Mouse (Mus musculus): ENCODE results near the gene Commd8. TPM values are rescaled to one million over a fixed set of nuclear protein-coding genes. Genes with fewer than 3 reads are reported as not detected.

Commd8 gene
- polyA plus RNA-seq, 1 experiment from 2014 or later, result 79.2 TPM

GRCm38 (mm10) chr5:72191932-72192331 is 23.9 kb upstream of the Commd8 start:
- no peaks in the 10 kb centered on the region for H3K27me3 ChIP-seq (replicated peaks)
- H3K36me3 ChIP-seq, result no peaks in the 10 kb centered on the region
- H3K4me2 ChIP-seq, result no peak overlapping the region
- 69% methylated on average over 5 of the region's 5 CpGs for WGBS (ENCODE audit: insufficient replicate concordance)
- no peaks in the 10 kb centered on the region for H3K9me3 ChIP-seq (replicated peaks)
- no peak overlapping the region for H3K4me3 ChIP-seq
- no peak for ATAC-seq
- no peak overlapping the region for H3K9ac ChIP-seq
- no peak overlapping the region for H3K27ac ChIP-seq
- H3K4me1 ChIP-seq, result no peaks in the 10 kb centered on the region

DNA sequence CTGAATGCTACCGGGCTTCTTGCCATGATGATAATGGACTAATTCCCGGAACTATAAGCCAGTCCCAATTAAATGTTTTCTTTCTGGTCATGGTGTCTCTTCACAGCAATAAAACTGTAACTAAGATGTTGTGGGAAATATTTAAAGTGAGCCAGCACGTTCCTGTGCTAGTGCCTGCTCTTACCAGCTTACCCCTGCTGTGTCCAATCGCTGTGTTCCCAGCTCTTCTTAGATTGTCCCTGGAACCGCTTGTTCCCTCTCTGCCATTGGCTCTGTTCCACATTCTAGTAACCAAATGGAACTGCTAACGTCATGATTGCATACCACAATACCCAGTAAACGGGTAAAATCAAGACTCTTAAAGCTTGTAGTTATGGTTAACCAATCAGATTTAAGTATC is 23.2 kb upstream of the Commd8 start:
- Histone ChIP-seq H3K27ac (no peak overlapping the region), H3K36me3 (no peaks in the 10 kb centered on the region), H3K9ac (no peak overlapping the region), H3K4me1 (peaks cover 3% of the 10 kb centered on the region), H3K4me2 (no peak overlapping the region), H3K4me3 (no peak overlapping the region), H3K27me3 (replicated peaks) (no peaks in the 10 kb centered on the region), H3K9me3 (replicated peaks) (no peaks in the 10 kb centered on the region)
- WGBS (ENCODE audit: insufficient replicate concordance), result 77% methylated on average over 7 of the region's 7 CpGs
- no peak for ATAC-seq

- ATAC-seq, result peak; percentile 71
- Histone ChIP-seq H3K4me3 (peak overlapping the region; percentile 42), H3K4me2 (peak overlapping the region; percentile 71), H3K36me3 (no peaks in the 10 kb centered on the region), H3K4me1 (peaks cover 61% of the 10 kb centered on the region), H3K27me3 (replicated peaks) (no peaks in the 10 kb centered on the region), H3K27ac (peak overlapping the region; percentile 88), H3K9ac (peak overlapping the region; percentile 57), H3K9me3 (replicated peaks) (no peaks in the 10 kb centered on the region)
- WGBS (ENCODE audit: insufficient replicate concordance), result 37% methylated on average over 12 of the region's 13 CpGs
Observed at GRCm38 (mm10) chr5:72184437-72185100, 16.6 kb upstream of the Commd8 start.

DNA sequence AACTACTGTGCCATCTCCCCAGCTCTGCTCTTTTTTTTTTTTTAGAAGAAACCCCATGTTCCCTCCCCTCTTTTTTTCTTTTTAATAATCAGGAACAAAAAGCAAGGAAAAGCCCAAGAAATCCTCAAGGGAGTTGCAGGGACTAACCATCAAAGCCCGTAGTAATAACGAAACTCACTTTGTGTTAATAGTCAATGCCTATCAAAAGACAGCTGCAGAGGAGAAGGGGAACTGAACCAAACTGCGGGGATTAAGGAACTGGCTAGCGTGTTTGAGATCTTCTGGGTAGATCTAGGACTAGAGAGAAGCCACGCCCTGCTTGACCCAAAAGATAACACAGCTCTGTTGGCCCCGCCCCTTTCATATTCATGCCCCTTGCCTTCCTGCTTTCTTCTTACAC is 15.9 kb upstream of the Commd8 start:
- Histone ChIP-seq H3K27ac (peak overlapping the region; percentile 88), H3K27me3 (replicated peaks) (no peaks in the 10 kb centered on the region), H3K9me3 (replicated peaks) (no peaks in the 10 kb centered on the region), H3K4me2 (peak overlapping the region; percentile 71), H3K4me3 (peak overlapping the region; percentile 42), H3K9ac (peak overlapping the region; percentile 57; the same call in 1 of the 2 replicates), H3K4me1 (peaks cover 61% of the 10 kb centered on the region), H3K36me3 (no peaks in the 10 kb centered on the region)
- ATAC-seq, result peak; percentile 75
- 16% methylated on average over 6 of the region's 6 CpGs for WGBS (ENCODE audit: insufficient replicate concordance)

DNA sequence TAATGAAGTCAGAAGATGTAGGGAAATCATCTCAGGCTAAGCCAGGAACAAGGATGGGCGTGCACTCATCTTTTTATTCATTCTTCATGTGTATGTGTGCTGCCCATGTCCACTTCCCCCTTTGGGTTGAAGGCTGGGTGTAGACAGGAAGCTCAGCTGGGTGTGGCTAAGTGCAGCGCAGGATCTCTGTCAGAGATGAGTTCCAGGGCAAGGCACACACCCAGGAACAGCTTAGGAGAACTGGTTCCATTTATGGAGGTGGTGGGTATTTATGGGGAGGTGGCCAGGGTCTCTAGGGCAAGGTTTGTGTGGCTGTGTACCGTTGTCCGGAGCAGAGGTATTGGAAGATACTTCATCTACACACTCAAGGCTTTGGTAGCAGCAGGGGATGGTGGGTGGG is 14.8 kb upstream of the Commd8 start:
- no peaks in the 10 kb centered on the region for H3K9me3 ChIP-seq (replicated peaks)
- no peaks in the 10 kb centered on the region for H3K36me3 ChIP-seq
- peak overlapping the region; percentile 57; the same call in 1 of the 2 replicates for H3K9ac ChIP-seq
- peak overlapping the region; percentile 88 for H3K27ac ChIP-seq
- H3K4me2 ChIP-seq, result peak overlapping the region; percentile 71
- peak; percentile 81 for ATAC-seq
- 39% methylated on average over 4 of the region's 4 CpGs for WGBS (ENCODE audit: insufficient replicate concordance)
- H3K4me3 ChIP-seq, result 0 out of 2 replicates have a peak overlapping the region, but pooled peaks have one; percentile 1
- H3K4me1 ChIP-seq, result peaks cover 61% of the 10 kb centered on the region
- no peaks in the 10 kb centered on the region for H3K27me3 ChIP-seq (replicated peaks)

DNA sequence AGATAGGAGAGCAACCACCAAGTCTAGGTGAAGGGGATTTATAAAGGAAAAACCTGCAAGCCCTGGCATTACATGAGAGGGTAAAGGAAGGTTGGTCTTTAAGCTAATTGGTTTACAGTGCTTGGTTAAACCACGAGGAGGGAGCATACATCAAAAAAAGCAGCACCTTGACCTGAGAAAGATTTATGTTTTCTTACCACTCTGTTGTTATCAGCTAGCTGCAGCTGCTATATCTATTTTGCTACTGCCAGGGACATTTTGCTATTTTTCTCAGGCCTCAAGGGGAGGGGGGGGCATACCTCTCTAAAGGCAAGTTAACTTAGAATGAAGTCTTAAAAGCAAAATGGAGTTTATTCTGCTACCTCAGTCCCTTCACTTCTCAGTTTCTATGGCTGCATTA is 13.2 kb upstream of the Commd8 start:
- H3K4me2 ChIP-seq, result peak overlapping the region; percentile 22; the same call in 1 of the 2 replicates
- peak overlapping the region; percentile 88 for H3K27ac ChIP-seq
- 0% methylated on average over 1 of the region's 1 CpGs for WGBS (ENCODE audit: insufficient replicate concordance)
- no peaks in the 10 kb centered on the region for H3K9me3 ChIP-seq (replicated peaks)
- ATAC-seq, result peak; percentile 60
- H3K4me1 ChIP-seq, result peaks cover 58% of the 10 kb centered on the region
- no peaks in the 10 kb centered on the region for H3K36me3 ChIP-seq
- no peaks in the 10 kb centered on the region for H3K27me3 ChIP-seq (replicated peaks)
- H3K4me3 ChIP-seq, result no peak overlapping the region
- H3K9ac ChIP-seq, result peak overlapping the region; percentile 40; the same call in 1 of the 2 replicates

DNA sequence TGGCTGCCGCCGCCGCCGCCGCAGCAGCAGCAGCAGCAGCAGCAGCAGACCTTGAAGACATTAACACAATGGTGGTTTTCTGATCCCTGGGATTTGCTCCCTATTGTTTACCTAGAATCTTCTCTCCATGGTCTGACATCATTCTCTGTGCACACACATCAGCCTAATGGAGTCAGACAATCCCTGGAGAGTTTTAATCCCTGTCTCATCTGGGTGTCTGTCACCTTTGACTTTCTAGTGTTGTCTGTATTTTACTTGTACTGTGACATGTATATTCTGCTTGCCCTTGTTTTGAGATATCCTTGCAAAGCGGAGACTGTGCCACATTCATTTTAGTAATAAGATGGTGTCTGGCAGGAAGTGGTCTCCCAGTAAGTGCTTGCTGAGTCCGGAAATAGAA is 7.5 kb upstream of the Commd8 start:
- Histone ChIP-seq H3K27me3 (replicated peaks) (no peaks in the 10 kb centered on the region), H3K4me3 (no peak overlapping the region), H3K4me2 (no peak overlapping the region), H3K4me1 (peaks cover 6% of the 10 kb centered on the region), H3K9me3 (replicated peaks) (no peaks in the 10 kb centered on the region), H3K27ac (no peak overlapping the region), H3K9ac (no peak overlapping the region), H3K36me3 (no peaks in the 10 kb centered on the region)
- ATAC-seq, result no peak
- 50% methylated on average over 7 of the region's 7 CpGs for WGBS (ENCODE audit: insufficient replicate concordance)

DNA sequence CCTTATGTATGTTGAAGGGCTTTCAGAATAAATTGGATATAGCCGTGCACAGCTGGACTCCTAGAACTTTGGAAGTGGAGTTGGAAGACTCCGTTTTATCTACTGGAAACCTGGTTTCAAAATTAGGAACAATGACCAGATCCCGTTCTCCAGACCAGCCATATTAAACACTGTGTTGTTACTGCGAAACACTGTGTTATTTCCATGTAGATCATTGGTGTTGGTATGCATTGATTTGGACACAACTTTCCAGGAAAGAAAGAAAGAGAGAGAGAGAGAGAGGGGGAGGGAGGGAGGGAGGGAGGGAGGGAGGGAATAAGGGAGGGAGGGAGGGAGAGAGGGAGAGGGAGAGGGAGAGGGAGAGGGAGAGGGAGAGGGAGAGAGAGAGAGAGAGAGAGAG is 7.1 kb upstream of the Commd8 start:
- Histone ChIP-seq H3K4me1 (peaks cover 5% of the 10 kb centered on the region; the same call in 1 of the 2 replicates), H3K4me2 (no peak overlapping the region), H3K9ac (no peak overlapping the region), H3K4me3 (no peak overlapping the region), H3K27ac (no peak overlapping the region), H3K36me3 (no peaks in the 10 kb centered on the region), H3K27me3 (replicated peaks) (no peaks in the 10 kb centered on the region), H3K9me3 (replicated peaks) (no peaks in the 10 kb centered on the region)
- no peak for ATAC-seq
- WGBS (ENCODE audit: insufficient replicate concordance), result 66% methylated on average over 4 of the region's 4 CpGs

- WGBS (ENCODE audit: insufficient replicate concordance), result 41% methylated on average over 1 of the region's 1 CpGs
Observed at GRCm38 (mm10) chr5:72173521-72173920, 5.5 kb upstream of the Commd8 start.

GRCm38 (mm10) chr5:72172675-72173074 is 4.7 kb upstream of the Commd8 start:
- whole genome bisulfite sequencing (ENCODE audit: insufficient replicate concordance), result 26% methylated on average over 3 of the region's 3 CpGs
- H3K9me3 ChIP-seq (replicated peaks), result no peaks in the 10 kb centered on the region
- H3K9ac ChIP-seq, result no peak overlapping the region
- H3K4me1 ChIP-seq, result peaks cover 10% of the 10 kb centered on the region; the same call in 1 of the 2 replicates
- no peak overlapping the region for H3K27ac ChIP-seq
- H3K36me3 ChIP-seq, result no peaks in the 10 kb centered on the region
- no peaks in the 10 kb centered on the region for H3K27me3 ChIP-seq (replicated peaks)
- ATAC-seq, result no peak
- H3K4me2 ChIP-seq, result no peak overlapping the region
- no peak overlapping the region for H3K4me3 ChIP-seq

More at GRCm38 (mm10) chr5:72173521-72173920, 5.5 kb upstream of the Commd8 start:
- Histone ChIP-seq H3K4me2 (no peak overlapping the region), H3K4me3 (no peak overlapping the region), H3K4me1 (peaks cover 6% of the 10 kb centered on the region; the same call in 1 of the 2 replicates), H3K27me3 (replicated peaks) (no peaks in the 10 kb centered on the region), H3K27ac (no peak overlapping the region), H3K9ac (no peak overlapping the region), H3K36me3 (no peaks in the 10 kb centered on the region), H3K9me3 (replicated peaks) (no peaks in the 10 kb centered on the region)
- ATAC-seq, result no peak

GRCm38 (mm10) chr5:72170067-72170466 is 2.1 kb upstream of the Commd8 start:
- no peak overlapping the region for H3K27ac ChIP-seq
- H3K4me1 ChIP-seq, result peaks cover 33% of the 10 kb centered on the region
- H3K9ac ChIP-seq, result no peak overlapping the region
- H3K4me2 ChIP-seq, result no peak overlapping the region
- WGBS (ENCODE audit: insufficient replicate concordance), result 23% methylated on average over 6 of the region's 6 CpGs
- no peaks in the 10 kb centered on the region for H3K27me3 ChIP-seq (replicated peaks)
- H3K4me3 ChIP-seq, result no peak overlapping the region
- H3K9me3 ChIP-seq (replicated peaks), result no peaks in the 10 kb centered on the region
- no peak for ATAC-seq
- peaks cover 8% of the 10 kb centered on the region for H3K36me3 ChIP-seq

- H3K4me3 ChIP-seq, result peak overlapping the region; percentile 92
- peak overlapping the region; percentile 32; the same call in 1 of the 2 replicates for H3K27ac ChIP-seq
- H3K9ac ChIP-seq, result peak overlapping the region; percentile 90; the same call in 1 of the 2 replicates
- ATAC-seq, result peak; percentile 33
- 0% methylated on average over 4 of the region's 4 CpGs for WGBS (ENCODE audit: insufficient replicate concordance)
- H3K36me3 ChIP-seq, result peaks cover 18% of the 10 kb centered on the region
- peaks cover 40% of the 10 kb centered on the region for H3K4me1 ChIP-seq
- H3K27me3 ChIP-seq (replicated peaks), result no peaks in the 10 kb centered on the region
- H3K9me3 ChIP-seq (replicated peaks), result no peaks in the 10 kb centered on the region
- peak overlapping the region; percentile 88 for H3K4me2 ChIP-seq
Observed at GRCm38 (mm10) chr5:72168285-72168621, 264 bp upstream of the Commd8 start.
